Mouse (Mus musculus): Measurements from ENCODE around the gene Cyp4f15. TPM values are rescaled to one million over a fixed set of nuclear protein-coding genes. Genes with fewer than 3 reads are reported as not detected.
A peak's percentile ranks its signal among the peaks of the same experiment; 100 is the strongest.

Cyp4f15 gene
- polyA plus RNA-seq (2014; fragmentation: Nextera tagmentation; extraction: Ambion mirVana) = 0.27 TPM in 1 of 2 replicates, not detected in the other

- ATAC-seq (replicated peaks; ENCODE audit: insufficient number of reproducible peaks, low FRiP score, low TSS enrichment, low read depth) (no peak), DNase-seq (ENCODE audit: low spot score) (peak; percentile 17)
- WGBS = 15% methylated on average over 7 of the region's 7 CpGs
- no peak within 1 kb of the TSS for H3K4me3 ChIP-seq (ENCODE audit: low read depth, low read length)
- no peak within 1 kb of the TSS for H3K27ac ChIP-seq (replicated peaks; ENCODE audit: low read depth, low read length)
- H3K9ac ChIP-seq (replicated peaks; ENCODE audit: low read length) = no peak within 1 kb of the TSS
- no peaks in the 10 kb centered on the region for H3K4me1 ChIP-seq (ENCODE audit: control insufficient read depth, insufficient read depth, low read length)
- no peaks in the 10 kb centered on the region for H3K36me3 ChIP-seq (replicated peaks; ENCODE audit: control insufficient read depth, insufficient read depth, low read depth, low read length)
- H3K4me2 ChIP-seq (ENCODE audit: low read depth, low read length) = no peak within 1 kb of the TSS
- H3K27me3 ChIP-seq (ENCODE audit: control insufficient read depth, insufficient read depth, low read length) = no peaks in the 10 kb centered on the region
- no peaks in the 10 kb centered on the region for H3K9me3 ChIP-seq (replicated peaks; ENCODE audit: control insufficient read depth, low read length)
Observed at GRCm38 (mm10) chr17:32685048-32685750, at the start of gene Cyp4f15. Gene Cyp4f15 (plus strand): TSS chr17:32685627.

- DNase-seq (ENCODE audit: low spot score) (no peak), ATAC-seq (replicated peaks; ENCODE audit: insufficient number of reproducible peaks, low FRiP score, low TSS enrichment, low read depth) (no peak)
- no peaks in the 10 kb centered on the region for H3K27me3 ChIP-seq (ENCODE audit: control insufficient read depth, insufficient read depth, low read length)
- H3K36me3 ChIP-seq (replicated peaks; ENCODE audit: control insufficient read depth, insufficient read depth, low read depth, low read length) = no peaks in the 10 kb centered on the region
- H3K4me2 ChIP-seq (ENCODE audit: low read depth, low read length) = no peak overlapping the region
- no peaks in the 10 kb centered on the region for H3K9me3 ChIP-seq (replicated peaks; ENCODE audit: control insufficient read depth, low read length)
- no peak overlapping the region for H3K4me3 ChIP-seq (ENCODE audit: low read depth, low read length)
- no peak overlapping the region for H3K9ac ChIP-seq (replicated peaks; ENCODE audit: low read length)
- WGBS = 41% methylated on average over 3 of the region's 3 CpGs
- no peak overlapping the region for H3K27ac ChIP-seq (replicated peaks; ENCODE audit: low read depth, low read length)
- H3K4me1 ChIP-seq (ENCODE audit: control insufficient read depth, insufficient read depth, low read length) = no peaks in the 10 kb centered on the region
Observed at GRCm38 (mm10) chr17:32636341-32636740, 49.1 kb upstream of the Cyp4f15 start.

GRCm38 (mm10) chr17:32637151-32637550 is 48.3 kb upstream of the Cyp4f15 start:
- H3K9ac ChIP-seq (replicated peaks; ENCODE audit: low read length) = no peak overlapping the region
- H3K4me1 ChIP-seq (ENCODE audit: control insufficient read depth, insufficient read depth, low read length) = no peaks in the 10 kb centered on the region
- no peak for DNase-seq (ENCODE audit: low spot score)
- no peaks in the 10 kb centered on the region for H3K27me3 ChIP-seq (ENCODE audit: control insufficient read depth, insufficient read depth, low read length)
- no peak for ATAC-seq (replicated peaks; ENCODE audit: insufficient number of reproducible peaks, low FRiP score, low TSS enrichment, low read depth)
- 89% methylated on average over 2 of the region's 2 CpGs for WGBS
- no peak overlapping the region for H3K4me2 ChIP-seq (ENCODE audit: low read depth, low read length)
- H3K36me3 ChIP-seq (replicated peaks; ENCODE audit: control insufficient read depth, insufficient read depth, low read depth, low read length) = no peaks in the 10 kb centered on the region
- H3K27ac ChIP-seq (replicated peaks; ENCODE audit: low read depth, low read length) = no peak overlapping the region
- no peak overlapping the region for H3K4me3 ChIP-seq (ENCODE audit: low read depth, low read length)
- H3K9me3 ChIP-seq (replicated peaks; ENCODE audit: control insufficient read depth, low read length) = no peaks in the 10 kb centered on the region

- DNase-seq (ENCODE audit: low spot score) (no peak), ATAC-seq (replicated peaks; ENCODE audit: insufficient number of reproducible peaks, low FRiP score, low TSS enrichment, low read depth) (no peak)
- WGBS = 81% methylated on average over 4 of the region's 4 CpGs
- Histone ChIP-seq H3K27me3 (ENCODE audit: control insufficient read depth, insufficient read depth, low read length) (no peaks in the 10 kb centered on the region), H3K9me3 (replicated peaks; ENCODE audit: control insufficient read depth, low read length) (no peaks in the 10 kb centered on the region), H3K36me3 (replicated peaks; ENCODE audit: control insufficient read depth, insufficient read depth, low read depth, low read length) (no peaks in the 10 kb centered on the region), H3K9ac (replicated peaks; ENCODE audit: low read length) (no peak overlapping the region), H3K4me2 (ENCODE audit: low read depth, low read length) (no peak overlapping the region), H3K27ac (replicated peaks; ENCODE audit: low read depth, low read length) (no peak overlapping the region), H3K4me3 (ENCODE audit: low read depth, low read length) (no peak overlapping the region), H3K4me1 (ENCODE audit: control insufficient read depth, insufficient read depth, low read length) (no peaks in the 10 kb centered on the region)
Observed at GRCm38 (mm10) chr17:32646631-32647030, 38.8 kb upstream of the Cyp4f15 start.

- Histone ChIP-seq H3K4me3 (ENCODE audit: low read depth, low read length) (no peak overlapping the region), H3K9me3 (replicated peaks; ENCODE audit: control insufficient read depth, low read length) (no peaks in the 10 kb centered on the region), H3K27ac (replicated peaks; ENCODE audit: low read depth, low read length) (no peak overlapping the region), H3K9ac (replicated peaks; ENCODE audit: low read length) (no peak overlapping the region), H3K4me1 (ENCODE audit: control insufficient read depth, insufficient read depth, low read length) (no peaks in the 10 kb centered on the region), H3K4me2 (ENCODE audit: low read depth, low read length) (no peak overlapping the region), H3K36me3 (replicated peaks; ENCODE audit: control insufficient read depth, insufficient read depth, low read depth, low read length) (no peaks in the 10 kb centered on the region), H3K27me3 (ENCODE audit: control insufficient read depth, insufficient read depth, low read length) (no peaks in the 10 kb centered on the region)
- WGBS = 87% methylated on average over 4 of the region's 4 CpGs
- no peak for DNase-seq (ENCODE audit: low spot score)
- no peak for ATAC-seq (replicated peaks; ENCODE audit: insufficient number of reproducible peaks, low FRiP score, low TSS enrichment, low read depth)
Observed at GRCm38 (mm10) chr17:32653860-32654259, 31.6 kb upstream of the Cyp4f15 start.

- no peaks in the 10 kb centered on the region for H3K4me1 ChIP-seq (ENCODE audit: control insufficient read depth, insufficient read depth, low read length)
- H3K9ac ChIP-seq (replicated peaks; ENCODE audit: low read length) = no peak overlapping the region
- H3K9me3 ChIP-seq (replicated peaks; ENCODE audit: control insufficient read depth, low read length) = no peaks in the 10 kb centered on the region
- no peak overlapping the region for H3K27ac ChIP-seq (replicated peaks; ENCODE audit: low read depth, low read length)
- no peak overlapping the region for H3K4me2 ChIP-seq (ENCODE audit: low read depth, low read length)
- WGBS = 78% methylated on average over 3 of the region's 3 CpGs
- no peaks in the 10 kb centered on the region for H3K27me3 ChIP-seq (ENCODE audit: control insufficient read depth, insufficient read depth, low read length)
- DNase-seq (ENCODE audit: low spot score) = no peak
- no peak overlapping the region for H3K4me3 ChIP-seq (ENCODE audit: low read depth, low read length)
- H3K36me3 ChIP-seq (replicated peaks; ENCODE audit: control insufficient read depth, insufficient read depth, low read depth, low read length) = no peaks in the 10 kb centered on the region
- no peak for ATAC-seq (replicated peaks; ENCODE audit: insufficient number of reproducible peaks, low FRiP score, low TSS enrichment, low read depth)
Observed at GRCm38 (mm10) chr17:32657041-32657440, 28.4 kb upstream of the Cyp4f15 start.

GRCm38 (mm10) chr17:32658246-32658645 is 27.2 kb upstream of the Cyp4f15 start:
- no peaks in the 10 kb centered on the region for H3K9me3 ChIP-seq (replicated peaks; ENCODE audit: control insufficient read depth, low read length)
- H3K4me2 ChIP-seq (ENCODE audit: low read depth, low read length) = no peak overlapping the region
- H3K9ac ChIP-seq (replicated peaks; ENCODE audit: low read length) = no peak overlapping the region
- no peaks in the 10 kb centered on the region for H3K36me3 ChIP-seq (replicated peaks; ENCODE audit: control insufficient read depth, insufficient read depth, low read depth, low read length)
- H3K4me1 ChIP-seq (ENCODE audit: control insufficient read depth, insufficient read depth, low read length) = no peaks in the 10 kb centered on the region
- 81% methylated on average over 1 of the region's 1 CpGs for WGBS
- DNase-seq (ENCODE audit: low spot score) (no peak), ATAC-seq (replicated peaks; ENCODE audit: insufficient number of reproducible peaks, low FRiP score, low TSS enrichment, low read depth) (no peak)
- H3K4me3 ChIP-seq (ENCODE audit: low read depth, low read length) = no peak overlapping the region
- H3K27ac ChIP-seq (replicated peaks; ENCODE audit: low read depth, low read length) = no peak overlapping the region
- H3K27me3 ChIP-seq (ENCODE audit: control insufficient read depth, insufficient read depth, low read length) = no peaks in the 10 kb centered on the region

- Histone ChIP-seq H3K4me1 (ENCODE audit: control insufficient read depth, insufficient read depth, low read length) (no peaks in the 10 kb centered on the region), H3K4me2 (ENCODE audit: low read depth, low read length) (no peak within 1 kb of the TSS), H3K27me3 (ENCODE audit: control insufficient read depth, insufficient read depth, low read length) (no peaks in the 10 kb centered on the region), H3K9ac (replicated peaks; ENCODE audit: low read length) (no peak within 1 kb of the TSS), H3K9me3 (replicated peaks; ENCODE audit: control insufficient read depth, low read length) (no peaks in the 10 kb centered on the region), H3K36me3 (replicated peaks; ENCODE audit: control insufficient read depth, insufficient read depth, low read depth, low read length) (no peaks in the 10 kb centered on the region), H3K27ac (replicated peaks; ENCODE audit: low read depth, low read length) (no peak within 1 kb of the TSS), H3K4me3 (ENCODE audit: low read depth, low read length) (no peak within 1 kb of the TSS)
- ATAC-seq (replicated peaks; ENCODE audit: insufficient number of reproducible peaks, low FRiP score, low TSS enrichment, low read depth) (no peak), DNase-seq (ENCODE audit: low spot score) (no peak)
- WGBS = 68% methylated on average over 2 of the region's 2 CpGs
Observed at GRCm38 (mm10) chr17:32658712-32659111, 26.7 kb upstream of the Cyp4f15 start, which contains the start of gene Cyp4f40. Gene Cyp4f40 (plus strand): TSS chr17:32658900.

All from embryonic facial prominence, embryonic 11.5 days (tissue).